Mouse (Mus musculus): Measurements from ENCODE around the gene Hyou1. TPM values are rescaled to one million over a fixed set of nuclear protein-coding genes. Genes with fewer than 3 reads are reported as not detected.
A peak's percentile ranks its signal among the peaks of the same experiment; 100 is the strongest.

Gene Hyou1
- polyA plus RNA-seq, 1 experiment from 2014 or later: 29.6 TPM

- no peaks in the 10 kb centered on the region for H3K36me3 ChIP-seq (ENCODE audit: control insufficient read depth, insufficient read depth, low read length)
- H3K9me3 ChIP-seq (ENCODE audit: control insufficient read depth, low read length): no peaks in the 10 kb centered on the region
- 57% methylated on average over 5 of the region's 5 CpGs for WGBS
- no peak overlapping the region for H3K9ac ChIP-seq (ENCODE audit: low read depth, low read length)
- H3K4me1 ChIP-seq (ENCODE audit: control insufficient read depth, insufficient read depth, low read length): 0 out of 2 replicates have a peak, but pooled peaks cover 4% of the 10 kb centered on the region
- no peak overlapping the region for H3K27ac ChIP-seq (replicated peaks; ENCODE audit: low read depth, low read length)
- ATAC-seq (ENCODE audit: low read depth): no peak
- no peak overlapping the region for H3K4me2 ChIP-seq (ENCODE audit: low read depth, low read length)
- H3K27me3 ChIP-seq (replicated peaks; ENCODE audit: control insufficient read depth, insufficient read depth, low read length): no peaks in the 10 kb centered on the region
- DNase-seq (ENCODE audit: low spot score): no peak
- no peak overlapping the region for H3K4me3 ChIP-seq (ENCODE audit: low read depth, low read length)
Observed at GRCm38 (mm10) chr9:44432577-44433185, 53.4 kb downstream of the Hyou1 start.

GRCm38 (mm10) chr9:44435747-44436146 is 56.5 kb downstream of the Hyou1 start:
- H3K27ac ChIP-seq (replicated peaks; ENCODE audit: low read depth, low read length): peak overlapping the region; percentile 15; the same call in 1 of the 2 replicates
- H3K9ac ChIP-seq (ENCODE audit: low read depth, low read length): peak overlapping the region; percentile 30; the same call in 1 of the 2 replicates
- H3K4me3 ChIP-seq (ENCODE audit: low read depth, low read length): no peak overlapping the region
- H3K4me1 ChIP-seq (ENCODE audit: control insufficient read depth, insufficient read depth, low read length): 0 out of 2 replicates have a peak, but pooled peaks cover 4% of the 10 kb centered on the region
- H3K27me3 ChIP-seq (replicated peaks; ENCODE audit: control insufficient read depth, insufficient read depth, low read length): no peaks in the 10 kb centered on the region
- ATAC-seq (ENCODE audit: low read depth): no peak
- H3K36me3 ChIP-seq (ENCODE audit: control insufficient read depth, insufficient read depth, low read length): no peaks in the 10 kb centered on the region
- DNase-seq (ENCODE audit: low spot score): no peak
- WGBS: 83% methylated on average over 6 of the region's 6 CpGs
- H3K9me3 ChIP-seq (ENCODE audit: control insufficient read depth, low read length): no peaks in the 10 kb centered on the region
- H3K4me2 ChIP-seq (ENCODE audit: low read depth, low read length): no peak overlapping the region

- 76% methylated on average over 19 of the region's 19 CpGs for WGBS
- Histone ChIP-seq H3K27ac (replicated peaks; ENCODE audit: low read depth, low read length) (no peak within 1 kb of the TSS), H3K9ac (ENCODE audit: low read depth, low read length) (no peak within 1 kb of the TSS), H3K9me3 (ENCODE audit: control insufficient read depth, low read length) (no peaks in the 10 kb centered on the region), H3K36me3 (ENCODE audit: control insufficient read depth, insufficient read depth, low read length) (no peaks in the 10 kb centered on the region), H3K4me1 (ENCODE audit: control insufficient read depth, insufficient read depth, low read length) (no peaks in the 10 kb centered on the region), H3K4me2 (ENCODE audit: low read depth, low read length) (no peak within 1 kb of the TSS), H3K4me3 (ENCODE audit: low read depth, low read length) (no peak within 1 kb of the TSS), H3K27me3 (replicated peaks; ENCODE audit: control insufficient read depth, insufficient read depth, low read length) (no peaks in the 10 kb centered on the region)
- ATAC-seq (ENCODE audit: low read depth): no peak
- no peak for DNase-seq (ENCODE audit: low spot score)
Observed at GRCm38 (mm10) chr9:44440961-44441360, 61.7 kb downstream of the Hyou1 start, which contains the start of gene Foxr1. Foxr1 (minus strand) TSS chr9:44441136.

Small RNAs within 50 kb of the gene (microRNA-seq; reads per million reads assigned to microRNA genes)
- gene Gm44335 (ENCODE audit: borderline number of aligned reads) (not detected), gene Mir7085 (ENCODE audit: borderline number of aligned reads) (not detected)

Other genes starting within 250 kb of the Hyou1 start
- gene Mcam, start 245.0 kb upstream of the Hyou1 start, polyA plus RNA-seq (2014; fragmentation: Nextera tagmentation; extraction: Ambion mirVana): 47.0 and 47.5 TPM in 2 replicates
- 15.3 and 17.1 TPM in 2 replicates for gene Cbl, start 145.4 kb upstream of the Hyou1 start, polyA plus RNA-seq (2014; fragmentation: Nextera tagmentation; extraction: Ambion mirVana)
- gene Ccdc153, start 138.8 kb upstream of the Hyou1 start, polyA plus RNA-seq (2014; fragmentation: Nextera tagmentation; extraction: Ambion mirVana): 0.96 and 10.0 TPM in 2 replicates
- 0.12 and 0.15 TPM in 2 replicates for gene Pdzd3, start 128.0 kb upstream of the Hyou1 start, polyA plus RNA-seq (2014; fragmentation: Nextera tagmentation; extraction: Ambion mirVana)
- 9.7 and 13.2 TPM in 2 replicates for gene Nlrx1, start 110.9 kb upstream of the Hyou1 start, polyA plus RNA-seq (2014; fragmentation: Nextera tagmentation; extraction: Ambion mirVana)
- gene Abcg4, start 90.9 kb upstream of the Hyou1 start, polyA plus RNA-seq (2014; fragmentation: Nextera tagmentation; extraction: Ambion mirVana): 4.5 and 5.1 TPM in 2 replicates
- 15.6 and 18.7 TPM in 2 replicates for gene Hinfp, start 73.8 kb upstream of the Hyou1 start, polyA plus RNA-seq (2014; fragmentation: Nextera tagmentation; extraction: Ambion mirVana)
- gene C2cd2l, start 59.2 kb upstream of the Hyou1 start, polyA plus RNA-seq (2014; fragmentation: Nextera tagmentation; extraction: Ambion mirVana): 7.3 and 9.5 TPM in 2 replicates
- 34.3 and 34.9 TPM in 2 replicates for gene Dpagt1, start 53.5 kb upstream of the Hyou1 start, polyA plus RNA-seq (2014; fragmentation: Nextera tagmentation; extraction: Ambion mirVana)
- 202 and 227 TPM in 2 replicates for gene H2afx, start 44.8 kb upstream of the Hyou1 start, polyA plus RNA-seq (2014; fragmentation: Nextera tagmentation; extraction: Ambion mirVana)
- 98.5 and 99.9 TPM in 2 replicates for gene Hmbs, start 35.3 kb upstream of the Hyou1 start, polyA plus RNA-seq (2014; fragmentation: Nextera tagmentation; extraction: Ambion mirVana)
- gene Vps11, start 17.8 kb upstream of the Hyou1 start, polyA plus RNA-seq (2014; fragmentation: Nextera tagmentation; extraction: Ambion mirVana): 24.5 and 25.8 TPM in 2 replicates
- 19.0 and 20.1 TPM in 2 replicates for gene Slc37a4, start 17.4 kb downstream of the Hyou1 start, polyA plus RNA-seq (2014; fragmentation: Nextera tagmentation; extraction: Ambion mirVana)
- 2,445 and 2,627 TPM in 2 replicates for gene Rps25, start 27.6 kb downstream of the Hyou1 start, polyA plus RNA-seq (2014; fragmentation: Nextera tagmentation; extraction: Ambion mirVana)
- gene Trappc4, start 28.1 kb downstream of the Hyou1 start, polyA plus RNA-seq (2014; fragmentation: Nextera tagmentation; extraction: Ambion mirVana): 130 and 133 TPM in 2 replicates
- gene Ccdc84, start 39.1 kb downstream of the Hyou1 start, polyA plus RNA-seq (2014; fragmentation: Nextera tagmentation; extraction: Ambion mirVana): 19.4 and 23.6 TPM in 2 replicates
- not detected in 2 replicates for gene Foxr1, start 61.6 kb downstream of the Hyou1 start, polyA plus RNA-seq (2014; fragmentation: Nextera tagmentation; extraction: Ambion mirVana)
- gene Upk2, start 75.5 kb downstream of the Hyou1 start, polyA plus RNA-seq (2014; fragmentation: Nextera tagmentation; extraction: Ambion mirVana): 1.7 and 2.3 TPM in 2 replicates
- gene Bcl9l, start 103.3 kb downstream of the Hyou1 start, polyA plus RNA-seq (2014; fragmentation: Nextera tagmentation; extraction: Ambion mirVana): 16.9 and 18.7 TPM in 2 replicates
- gene Cxcr5, start 182.4 kb downstream of the Hyou1 start, polyA plus RNA-seq (2014; fragmentation: Nextera tagmentation; extraction: Ambion mirVana): 0.13 and 0.35 TPM in 2 replicates
- 16.1 and 18.2 TPM in 2 replicates for gene Ddx6, start 225.4 kb downstream of the Hyou1 start, polyA plus RNA-seq (2014; fragmentation: Nextera tagmentation; extraction: Ambion mirVana)

Measured in embryonic facial prominence, embryonic 14.5 days (tissue).